Mouse (Mus musculus) bone marrow, adult 2 months (tissue): ENCODE measurements around the gene Gm17651. TPM values are rescaled to one million over a fixed set of nuclear protein-coding genes. Genes with fewer than 3 reads are reported as not detected.

Experiments used
- H3K27ac ChIP-seq: fragments of 200-500 bp; 2 replicates; pipeline ENCODE4 v1.5.1; 2012; ENCODE audit warnings: low read depth, mild to moderate bottlenecking, control low read depth, inconsistent platforms, low read length; ENCODE audit not compliant: control insufficient read depth, poor library complexity, insufficient read depth
- H3K4me1 ChIP-seq: fragments of 200-500 bp; 2 replicates; pipeline ENCODE4 v1.6.1; 2011; ENCODE audit warnings: low read length; ENCODE audit not compliant: control insufficient read depth, insufficient read depth
- H3K4me3 ChIP-seq: fragments of 200-500 bp; replicated peaks from 2 replicates; pipeline ENCODE3; 2011; ENCODE audit warnings: mild to moderate bottlenecking, low read depth, low read length, control low read depth; ENCODE audit not compliant: control insufficient read depth
- CTCF ChIP-seq: fragments of 200-500 bp; IDR thresholded peaks from 2 replicates; pipeline ENCODE4 v1.5.1; 2011; ENCODE audit warnings: low read length, control low read depth; ENCODE audit not compliant: control insufficient read depth, insufficient read depth
- POLR2A ChIP-seq: fragments of 200-500 bp; IDR thresholded peaks from 2 replicates; pipeline ENCODE4 v1.6.1; 2011; ENCODE audit warnings: low read depth, mild to moderate bottlenecking, control low read depth, low read length, borderline replicate concordance; ENCODE audit not compliant: control insufficient read depth
- WGBS: fragments of 180-500 bp; shearing (Covaris S2); methylation state at CpG from one replicate; pipeline ENCODE4 v1.1.7; 2018; 5-methylcytosine and 5-hydroxymethylcytosine counted together
- polyA plus RNA-seq: library from polyadenylated mRNA; stranded (reverse); fragments of >200 nt; gene quantifications from 2 replicates; pipeline ENCODE4 v1.2.4, GENCODE M21; 2011; ENCODE audit warnings: low replicate concordance; ENCODE audit not compliant: missing spikeins, insufficient read depth, insufficient read length

The Gm17651 gene
- polyA plus RNA-seq, 1 experiment, result not detected

DNA sequence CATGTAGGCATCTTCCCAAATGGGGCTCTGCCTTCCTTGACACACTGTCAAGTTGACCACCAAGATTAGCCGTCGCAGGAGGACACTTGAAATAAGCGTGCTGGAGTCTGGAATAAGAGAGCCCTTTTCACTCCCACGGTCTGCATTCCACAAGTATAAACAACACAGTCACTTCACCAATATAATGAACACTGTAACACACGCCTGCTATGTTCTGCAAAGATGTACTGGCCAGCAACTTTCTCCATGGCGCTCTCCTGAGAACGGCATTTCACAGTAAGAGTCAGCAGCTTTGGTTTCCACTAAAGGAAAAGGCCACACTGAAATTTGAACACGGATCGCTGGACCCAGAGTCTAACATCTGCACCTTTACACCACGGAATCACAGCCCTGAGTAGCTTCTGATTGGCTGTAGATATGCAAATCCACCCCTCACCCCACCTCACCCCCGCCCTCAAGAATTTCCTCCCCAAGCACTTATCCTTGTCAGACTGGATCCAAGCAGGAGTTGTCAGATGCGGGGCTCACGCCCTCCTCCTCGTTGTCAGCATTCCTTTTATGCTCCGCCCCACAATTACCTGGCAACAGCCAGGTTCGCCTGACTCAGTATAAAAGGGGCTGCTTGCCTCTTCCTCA lies 9.2 kb upstream of the Gm17651 start:
- TF ChIP-seq CTCF (no peak), POLR2A (no peak)
- H3K4me3 ChIP-seq, result no peak overlapping the region
- no peaks in the 10 kb centered on the region for H3K4me1 ChIP-seq
- 73% methylated on average over 16 of the region's 16 CpGs for WGBS
- H3K27ac ChIP-seq, result no peak overlapping the region

DNA sequence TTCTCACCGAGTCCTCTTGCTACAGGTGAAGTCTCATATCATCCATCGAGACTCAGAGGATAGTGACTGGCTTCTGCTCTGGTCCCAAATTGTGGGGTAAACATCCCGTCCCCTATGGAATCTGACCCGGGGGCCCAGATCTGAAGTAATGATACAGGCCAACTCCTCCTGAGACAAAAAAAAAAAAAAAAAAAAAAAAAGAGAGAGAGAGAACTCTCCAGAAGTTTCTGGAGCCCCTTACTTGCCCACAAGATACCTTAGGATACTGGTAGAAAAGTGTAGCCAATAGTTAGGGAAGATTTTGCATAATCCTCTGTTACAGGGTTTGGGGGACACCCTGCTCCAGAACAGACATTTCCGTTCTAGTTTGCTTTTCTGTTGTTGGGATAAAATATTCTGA lies 8.1 kb upstream of the Gm17651 start:
- 38% methylated on average over 5 of the region's 5 CpGs for WGBS
- Histone ChIP-seq H3K4me3 (no peak overlapping the region), H3K4me1 (no peaks in the 10 kb centered on the region), H3K27ac (no peak overlapping the region)
- no peak for TF ChIP-seq CTCF
- TF ChIP-seq POLR2A, result no peak

DNA sequence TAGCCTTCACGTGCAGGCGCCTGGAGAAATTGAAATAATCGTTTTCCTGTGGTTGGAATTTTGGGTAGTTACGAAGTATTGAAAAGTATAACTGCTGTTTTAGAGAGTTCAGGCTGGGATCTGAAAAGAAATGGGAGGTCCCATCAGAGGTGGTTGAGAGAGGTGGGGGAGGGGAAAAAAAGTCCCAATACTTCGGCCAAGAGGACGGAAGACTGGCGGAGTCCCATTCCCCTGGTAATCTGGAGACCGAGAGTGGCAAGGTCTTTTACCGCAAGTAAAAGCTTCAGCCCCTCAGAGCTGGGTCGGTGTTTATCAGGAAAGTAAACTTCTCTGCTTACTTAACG lies 7.6 kb upstream of the Gm17651 start:
- 5% methylated on average over 11 of the region's 11 CpGs for WGBS
- TF ChIP-seq CTCF (no peak), POLR2A (no peak)
- H3K4me3 ChIP-seq, result no peak overlapping the region
- H3K27ac ChIP-seq, result no peak overlapping the region
- H3K4me1 ChIP-seq, result no peaks in the 10 kb centered on the region

DNA sequence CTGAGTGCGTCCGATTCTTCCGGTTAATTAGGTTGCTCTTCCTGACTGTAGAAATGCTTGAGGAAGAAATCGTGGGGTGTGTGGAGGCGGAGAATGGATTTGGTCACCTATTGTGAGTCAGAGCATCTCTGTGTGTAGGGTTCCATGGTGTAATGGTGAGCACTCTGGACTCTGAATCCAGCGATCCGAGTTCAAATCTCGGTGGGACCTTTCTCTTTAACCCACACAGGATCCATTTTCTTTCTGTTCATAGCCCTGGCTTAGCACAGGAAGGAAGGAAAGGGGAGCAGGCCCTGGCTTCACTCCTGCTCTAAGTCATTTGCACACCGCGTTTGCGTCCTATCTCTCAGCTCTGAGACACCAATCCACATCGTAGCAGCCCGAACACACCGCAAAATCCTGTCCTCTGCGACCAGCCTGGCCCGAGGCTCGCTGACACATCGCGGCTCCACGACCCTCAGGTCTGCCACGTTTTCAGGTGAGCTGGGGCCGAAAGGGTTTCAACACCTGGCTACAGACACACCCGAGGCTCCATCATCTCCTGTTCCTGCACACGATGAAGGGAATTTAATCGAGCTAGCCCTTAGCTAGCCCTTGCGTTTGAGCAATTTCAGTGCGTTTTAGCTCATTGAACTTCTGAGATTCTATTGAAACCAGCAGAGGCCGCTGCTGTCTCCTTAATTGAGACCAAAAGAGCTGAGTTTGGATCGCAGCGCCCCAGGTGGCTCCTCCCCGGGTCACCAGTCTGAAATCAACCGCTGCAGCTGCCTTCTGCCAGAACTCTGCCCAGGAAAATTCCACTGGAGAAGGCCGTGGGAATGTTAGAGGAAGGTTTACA lies 7.0 kb upstream of the Gm17651 start:
- Histone ChIP-seq H3K27ac (peak overlapping the region; percentile 64), H3K4me3 (peak overlapping the region; percentile 64), H3K4me1 (no peaks in the 10 kb centered on the region)
- no peak for TF ChIP-seq POLR2A
- TF ChIP-seq CTCF, result peak; percentile 53; the same call in 1 of the 2 replicates
- whole genome bisulfite sequencing, result under 1% methylated on average over 33 of the region's 33 CpGs

DNA sequence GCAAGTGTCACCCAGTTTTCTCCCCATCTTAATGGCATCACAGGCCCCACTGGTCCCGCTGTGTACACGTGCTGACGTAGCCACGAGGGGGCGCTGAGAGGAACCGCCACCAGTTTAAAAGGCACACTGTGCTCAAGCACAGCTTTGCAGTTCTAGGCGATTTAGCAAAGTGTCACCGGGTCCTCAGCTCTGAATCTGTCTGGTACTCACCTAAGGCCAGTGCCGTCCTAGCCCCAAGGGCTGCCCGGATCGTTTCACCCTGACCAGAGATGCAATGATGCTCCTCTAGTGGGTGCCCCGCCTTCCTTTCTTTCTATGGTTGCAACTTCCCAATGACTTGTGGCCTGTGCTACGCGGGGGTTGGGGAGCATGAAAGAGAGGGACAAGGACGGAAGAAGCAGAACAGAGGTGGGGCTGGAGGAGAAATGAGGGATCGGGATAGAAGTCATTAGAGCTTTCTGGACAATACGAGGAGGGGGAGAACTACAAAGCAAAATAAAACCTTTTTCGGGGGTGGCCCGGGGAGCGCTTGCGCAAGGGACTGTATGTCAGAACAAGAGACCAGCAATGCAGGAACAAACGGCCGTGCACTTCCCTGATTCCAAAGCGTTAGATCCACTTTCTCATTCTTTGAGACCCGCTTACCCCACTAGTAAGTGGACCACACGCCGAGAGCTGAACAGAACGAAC lies 6.3 kb upstream of the Gm17651 start:
- TF ChIP-seq POLR2A (peak; percentile 12; the same call in 1 of the 2 replicates), CTCF (peak; percentile 91)
- peak overlapping the region; percentile 64 for H3K4me3 ChIP-seq
- WGBS, result under 1% methylated on average over 28 of the region's 28 CpGs
- H3K27ac ChIP-seq, result peak overlapping the region; percentile 64
- no peaks in the 10 kb centered on the region for H3K4me1 ChIP-seq

DNA sequence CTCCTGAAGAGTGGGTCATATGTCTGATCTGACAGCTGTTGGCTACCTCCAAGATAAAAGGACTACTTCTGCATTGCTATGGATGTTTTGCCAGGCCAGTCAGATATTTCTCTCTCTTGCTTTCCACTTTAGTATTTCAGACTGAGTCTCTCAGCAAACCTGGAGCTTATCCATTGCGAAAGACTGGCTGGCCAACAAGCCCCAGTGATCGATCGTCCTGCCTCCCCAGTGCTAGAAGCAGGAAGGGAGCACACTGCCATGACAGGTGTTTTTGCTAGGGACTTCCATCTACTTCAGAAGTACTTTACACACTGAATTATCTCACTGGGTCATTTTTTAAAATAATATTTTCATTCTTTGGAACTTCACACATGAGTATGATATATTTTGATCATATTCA lies 3.9 kb upstream of the Gm17651 start:
- Histone ChIP-seq H3K4me1 (no peaks in the 10 kb centered on the region), H3K4me3 (no peak overlapping the region), H3K27ac (no peak overlapping the region)
- WGBS, result 77% methylated on average over 3 of the region's 3 CpGs
- TF ChIP-seq CTCF (no peak), POLR2A (no peak)

DNA sequence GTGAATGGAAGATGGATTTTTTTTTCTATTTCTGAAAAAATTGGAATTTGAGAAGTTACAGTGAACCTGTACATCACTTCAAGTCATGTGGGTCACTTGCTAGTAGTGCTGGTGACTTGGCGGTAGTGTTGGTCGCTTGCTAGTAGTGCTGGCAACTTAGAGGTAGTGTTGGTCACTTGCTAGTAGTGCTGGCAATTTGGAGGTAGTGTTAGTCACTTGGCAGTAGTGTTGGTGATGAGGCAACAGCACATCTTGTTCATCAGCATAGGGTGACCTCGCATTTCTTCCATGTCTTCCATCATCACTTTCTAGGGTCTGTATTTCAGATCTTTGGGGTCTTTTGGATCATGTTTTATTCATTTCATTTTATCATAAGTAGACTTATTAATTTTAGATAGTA lies 1.6 kb upstream of the Gm17651 start:
- TF ChIP-seq CTCF (no peak), POLR2A (no peak)
- no peaks in the 10 kb centered on the region for H3K4me1 ChIP-seq
- H3K4me3 ChIP-seq, result no peak overlapping the region
- H3K27ac ChIP-seq, result no peak overlapping the region
- 83% methylated on average over 3 of the region's 3 CpGs for WGBS

DNA sequence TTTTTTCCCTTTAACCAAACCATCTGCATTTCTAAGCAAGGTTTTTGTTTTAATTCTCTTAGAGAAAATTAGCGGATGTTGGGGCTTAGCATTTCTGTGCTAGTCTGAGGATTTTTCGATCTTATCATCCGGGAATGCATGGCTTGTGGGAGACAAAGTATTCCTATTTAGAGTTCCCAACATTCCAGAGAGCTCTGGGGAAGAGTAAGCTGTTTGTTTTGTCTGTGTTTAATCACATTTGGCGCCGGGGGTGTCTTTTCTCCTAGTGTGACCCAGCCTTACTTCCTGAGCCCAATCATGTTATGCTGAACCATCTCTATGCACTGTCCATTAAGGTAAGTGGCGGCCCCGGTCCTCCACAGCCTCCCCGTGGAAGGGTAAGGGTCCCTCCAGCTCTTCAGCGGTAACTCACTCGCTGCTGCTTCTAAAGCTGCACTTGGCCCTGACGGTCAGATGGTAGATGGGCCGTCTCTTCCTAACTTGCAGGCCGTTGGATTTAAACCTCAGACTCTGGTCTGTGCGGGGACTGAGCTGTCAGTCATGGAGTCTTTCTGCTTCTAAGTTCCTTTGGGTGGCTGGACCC lies 7.3 kb downstream of the Gm17651 start:
- TF ChIP-seq POLR2A (no peak), CTCF (no peak)
- no peak overlapping the region for H3K27ac ChIP-seq
- WGBS, result 90% methylated on average over 14 of the region's 14 CpGs
- peaks cover 1% of the 10 kb centered on the region; the same call in 1 of the 2 replicates for H3K4me1 ChIP-seq
- H3K4me3 ChIP-seq, result no peak overlapping the region
